Mouse (Mus musculus) bone marrow macrophage, adult 2 months (primary cell): ENCODE measurements around the gene Slc30a7. TPM values are rescaled to one million over a fixed set of nuclear protein-coding genes. Genes with fewer than 3 reads are reported as not detected.
A peak's percentile ranks its signal among the peaks of the same experiment; 100 is the strongest.

Experiments
- H3K27ac ChIP-seq: 2 replicates; pipeline ENCODE4 v1.5.1; 2012; ENCODE audit warnings: low read depth, low read length; ENCODE audit not compliant: insufficient read depth
- H3K4me1 ChIP-seq: 2 replicates; pipeline ENCODE4 v1.6.1; 2012; ENCODE audit warnings: low read length; ENCODE audit not compliant: control insufficient read depth, insufficient read depth
- H3K4me3 ChIP-seq: 2 replicates; pipeline ENCODE4 v1.5.1; 2012; ENCODE audit warnings: mild to moderate bottlenecking, low read length, moderate library complexity; ENCODE audit not compliant: insufficient read depth
- CTCF ChIP-seq: IDR thresholded peaks from 2 replicates; pipeline ENCODE4 v1.5.1; 2012; ENCODE audit warnings: low read depth, mild to moderate bottlenecking, low read length, moderate library complexity
- POLR2A ChIP-seq: IDR thresholded peaks from 2 replicates; pipeline ENCODE4 v1.6.1; 2012; ENCODE audit warnings: mild to moderate bottlenecking, low read depth, low read length, borderline replicate concordance
- polyA plus RNA-seq: library from polyadenylated mRNA; stranded (reverse); fragments of >200 nt; gene quantifications from 2 replicates; pipeline ENCODE4 v1.2.4, GENCODE M21; 2012; ENCODE audit not compliant: missing spikeins, insufficient read depth, insufficient read length

Gene Slc30a7
- polyA plus RNA-seq, 1 experiment: 38.7 TPM

DNA sequence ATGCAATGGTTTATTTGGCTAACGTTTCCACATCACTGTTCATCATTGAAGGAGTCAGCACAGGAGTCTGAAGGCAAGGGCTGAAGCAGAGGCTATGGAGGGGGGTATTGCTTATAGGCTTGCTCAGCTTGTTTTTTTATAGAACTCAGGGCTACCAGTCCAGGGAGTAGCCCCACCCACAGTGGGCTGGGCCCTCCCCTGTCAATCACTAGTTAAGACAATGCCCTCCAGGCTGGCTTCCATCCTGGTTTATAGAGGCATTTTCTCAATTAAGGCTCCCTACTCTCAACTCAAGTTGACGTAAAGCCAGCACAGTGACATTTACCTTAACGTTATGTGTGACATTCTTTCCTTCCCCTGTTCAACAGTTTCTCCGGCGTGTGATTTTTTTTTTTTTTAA lies 17.5 kb upstream of the Slc30a7 start:
- H3K4me3 ChIP-seq: no peak overlapping the region
- TF ChIP-seq POLR2A (no peak), CTCF (no peak)
- no peaks in the 10 kb centered on the region for H3K4me1 ChIP-seq
- no peak overlapping the region for H3K27ac ChIP-seq

DNA sequence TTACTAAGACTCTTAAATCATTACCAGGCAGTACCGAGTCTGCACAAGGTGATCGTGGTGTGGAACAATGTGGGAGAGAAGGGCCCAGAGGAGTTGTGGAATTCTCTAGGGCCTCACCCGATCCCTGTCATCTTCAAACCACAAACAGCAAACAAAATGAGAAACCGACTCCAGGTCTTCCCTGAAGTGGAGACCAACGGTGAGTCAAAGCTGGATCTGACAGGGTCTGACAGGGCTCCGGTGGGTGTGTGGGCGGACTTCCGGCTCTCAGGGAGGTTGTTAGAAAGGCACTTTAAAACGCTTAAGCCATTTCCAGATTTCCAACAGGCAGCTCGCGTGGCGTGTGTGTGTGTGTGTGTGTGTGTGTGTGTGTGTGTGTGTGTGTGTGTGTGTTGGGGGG lies 17.0 kb upstream of the Slc30a7 start:
- H3K4me1 ChIP-seq: no peaks in the 10 kb centered on the region
- no peak overlapping the region for H3K27ac ChIP-seq
- H3K4me3 ChIP-seq: no peak overlapping the region
- TF ChIP-seq POLR2A (no peak), CTCF (no peak)

DNA sequence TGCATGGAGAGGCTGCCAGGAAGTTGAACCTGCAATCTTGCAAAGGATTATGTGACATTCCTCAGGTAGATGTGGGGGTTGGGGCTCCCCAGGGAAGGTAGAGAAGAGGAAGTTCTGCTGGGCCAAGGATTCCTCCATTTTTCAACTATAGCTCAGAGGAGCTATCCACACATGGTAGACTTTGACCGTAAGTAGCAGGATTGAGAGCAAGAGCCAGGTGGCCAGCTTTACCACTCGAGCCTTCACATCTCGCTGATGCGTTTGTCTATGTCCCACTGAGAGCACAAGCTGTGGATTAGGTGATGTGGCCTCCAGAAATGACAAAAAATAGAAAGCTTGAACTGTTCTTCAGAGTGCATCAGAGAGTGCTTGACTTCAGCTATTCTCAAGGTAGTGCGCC lies 11.9 kb upstream of the Slc30a7 start:
- TF ChIP-seq CTCF (no peak), POLR2A (no peak)
- H3K4me3 ChIP-seq: no peak overlapping the region
- H3K27ac ChIP-seq: no peak overlapping the region
- no peaks in the 10 kb centered on the region for H3K4me1 ChIP-seq

DNA sequence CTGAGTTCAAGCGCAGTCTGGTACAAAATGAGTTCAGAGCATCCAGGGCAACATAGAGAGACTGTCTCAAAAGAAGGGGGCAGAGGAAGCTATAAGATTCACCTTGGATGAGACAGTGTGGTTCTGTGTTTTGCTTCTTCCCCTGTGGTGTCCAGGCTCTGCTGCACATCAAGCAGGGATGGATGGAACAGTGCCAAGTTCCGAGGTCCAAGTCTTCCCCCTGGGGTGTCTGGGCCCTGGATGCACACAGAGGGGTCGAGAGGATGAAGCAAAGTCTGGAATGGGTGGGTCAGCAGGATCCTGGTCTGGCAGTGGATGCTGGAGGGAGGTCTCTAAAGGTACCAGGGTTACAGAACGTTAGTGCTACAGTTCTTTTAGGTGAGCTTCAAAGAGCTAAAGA lies 11.4 kb upstream of the Slc30a7 start:
- Histone ChIP-seq H3K27ac (no peak overlapping the region), H3K4me1 (no peaks in the 10 kb centered on the region), H3K4me3 (no peak overlapping the region)
- TF ChIP-seq POLR2A: no peak
- no peak for TF ChIP-seq CTCF

DNA sequence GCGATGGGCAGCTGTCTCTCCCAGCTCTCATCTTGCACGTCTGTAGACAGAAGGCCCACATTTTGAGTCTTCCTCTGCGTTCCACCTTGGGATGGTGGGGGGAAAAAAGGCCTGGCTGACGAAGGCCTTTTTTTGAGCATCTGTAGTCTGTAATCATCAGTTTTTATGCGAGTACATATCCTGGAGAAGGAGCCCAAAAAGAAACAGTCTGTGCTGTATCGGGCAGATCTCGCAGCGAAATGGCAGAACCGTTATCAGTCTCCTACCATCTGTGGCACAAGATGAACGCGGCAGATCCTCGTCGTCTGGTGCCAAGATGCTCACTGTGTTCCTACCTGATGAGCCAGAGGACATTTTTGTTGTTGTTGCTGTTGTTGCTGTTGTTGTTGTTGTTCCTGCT lies 8.9 kb upstream of the Slc30a7 start:
- no peak overlapping the region for H3K27ac ChIP-seq

DNA sequence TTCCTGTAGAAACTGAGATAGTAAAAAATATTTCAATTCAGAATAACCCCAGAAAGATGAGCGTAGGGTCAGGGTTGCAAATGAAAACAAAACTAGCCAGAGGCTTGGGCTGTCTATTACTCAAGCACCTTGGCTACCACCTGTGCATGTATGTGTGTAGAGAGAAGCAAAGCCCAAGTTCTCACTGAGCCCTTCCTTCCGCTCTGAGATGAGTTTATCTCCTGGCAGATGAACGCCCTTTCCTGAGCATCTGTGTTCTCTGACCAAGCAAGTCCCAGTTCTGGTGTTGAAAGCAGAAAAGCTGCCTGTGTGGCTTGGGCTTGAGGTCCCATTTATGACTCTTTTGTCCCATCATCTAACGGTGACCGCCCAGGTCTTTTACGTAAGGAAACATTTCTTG lies 7.7 kb upstream of the Slc30a7 start:
- Histone ChIP-seq H3K4me1 (no peaks in the 10 kb centered on the region), H3K27ac (no peak overlapping the region), H3K4me3 (no peak overlapping the region)
- no peak for TF ChIP-seq CTCF
- TF ChIP-seq POLR2A: no peak

More for the DNA sequence above, 8.9 kb upstream of the Slc30a7 start:
- no peak overlapping the region for H3K4me3 ChIP-seq
- no peaks in the 10 kb centered on the region for H3K4me1 ChIP-seq
- TF ChIP-seq CTCF: no peak

DNA sequence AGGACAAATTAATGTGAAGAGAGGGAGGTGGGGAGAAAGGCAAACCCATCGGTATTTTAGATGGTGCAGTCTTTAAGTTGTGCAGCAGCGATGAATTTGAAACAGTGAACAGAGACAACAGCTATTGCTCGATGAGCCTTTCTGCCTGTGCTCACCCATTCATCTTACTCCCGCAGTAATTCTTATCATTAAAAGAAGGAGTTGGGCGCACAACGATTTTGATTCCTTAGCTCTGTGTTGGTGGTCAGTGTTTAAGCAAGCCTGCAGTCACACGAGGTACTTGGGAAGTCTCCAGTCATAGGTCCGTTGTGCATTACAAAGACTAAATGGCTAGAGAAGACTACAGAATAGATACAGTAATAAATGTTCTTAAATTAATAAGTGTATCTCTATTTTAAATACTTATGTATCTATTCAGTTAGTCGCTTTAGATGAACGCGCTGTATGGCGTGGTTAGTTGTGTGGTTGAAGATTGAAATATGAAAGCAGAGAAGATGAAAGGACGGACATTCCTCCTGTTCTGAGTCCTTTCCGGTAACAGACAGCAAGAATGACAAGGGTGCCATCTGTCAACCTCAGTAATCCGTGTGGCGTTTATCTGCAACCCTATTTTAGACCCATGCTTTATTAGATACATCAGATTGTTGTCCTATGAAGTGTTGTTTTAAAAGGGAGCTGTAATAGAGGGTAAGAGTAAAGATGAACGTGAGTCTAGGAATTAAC lies 2.6 kb upstream of the Slc30a7 start:
- Histone ChIP-seq H3K4me1 (peaks cover 6% of the 10 kb centered on the region; the same call in 1 of the 2 replicates), H3K27ac (no peak overlapping the region), H3K4me3 (no peak overlapping the region)
- no peak for TF ChIP-seq CTCF
- no peak for TF ChIP-seq POLR2A

DNA sequence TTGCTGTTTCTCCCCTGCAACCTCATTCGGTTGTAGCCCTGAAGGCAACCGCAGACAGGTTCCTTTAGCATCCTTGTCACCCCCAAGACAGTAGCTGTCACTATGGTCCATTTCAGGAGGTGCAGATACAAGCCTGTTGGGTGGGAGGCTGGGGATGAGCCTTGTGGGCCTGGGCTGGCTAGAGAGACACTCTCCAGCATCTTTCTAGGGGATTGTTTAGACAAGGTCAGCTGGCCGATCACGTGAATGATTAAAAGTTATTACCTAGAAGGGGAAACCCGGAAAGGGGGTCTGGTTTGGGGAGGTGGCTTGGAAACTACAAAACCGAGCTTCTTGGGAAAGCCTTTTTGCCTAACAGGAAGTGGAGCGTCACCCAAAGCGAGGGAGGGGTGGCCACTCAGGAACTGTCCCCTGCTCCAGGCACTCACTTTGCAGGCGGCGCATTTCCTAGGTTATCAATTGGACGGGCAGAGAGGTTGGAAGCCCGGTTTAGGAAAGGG lies 785 bp upstream of the Slc30a7 start:
- Histone ChIP-seq H3K4me1 (peaks cover 9% of the 10 kb centered on the region), H3K27ac (peak overlapping the region; percentile 58), H3K4me3 (peak overlapping the region; percentile 85)
- TF ChIP-seq POLR2A (no peak), CTCF (no peak)

DNA sequence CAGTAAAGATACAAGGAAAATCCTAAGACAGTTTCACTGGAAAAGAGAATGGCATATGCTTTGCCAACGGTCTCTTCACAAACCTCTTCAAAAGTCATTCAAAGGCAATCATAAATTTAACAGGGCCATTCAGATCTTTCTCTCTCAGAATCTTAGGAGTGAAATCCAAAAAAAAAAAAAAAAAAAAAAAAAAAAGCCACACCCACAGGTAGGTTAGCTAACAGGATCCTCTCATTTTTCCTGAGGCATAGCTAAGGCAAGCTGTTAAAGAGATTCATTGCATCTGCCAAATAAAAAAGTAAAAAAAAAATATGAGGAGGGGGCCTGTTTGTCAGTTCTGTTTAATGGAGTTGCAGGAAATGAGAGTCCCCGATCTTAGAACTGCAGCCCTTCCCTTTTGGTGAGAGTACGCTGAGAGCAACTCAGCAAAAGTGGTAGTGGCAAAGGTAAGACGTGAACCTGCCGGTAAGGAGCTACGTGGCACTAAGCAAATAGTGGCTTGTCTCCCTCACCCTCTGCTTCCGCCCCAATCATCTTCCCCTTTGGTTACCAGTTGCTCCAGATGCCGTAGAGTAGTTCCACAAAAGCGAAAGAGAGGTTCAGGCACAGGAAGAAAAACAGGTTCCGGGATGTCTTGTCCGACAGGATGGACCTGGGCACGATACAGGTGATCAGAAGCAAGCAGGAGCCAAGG lies 775 bp downstream of the Slc30a7 start:
- H3K4me1 ChIP-seq: peaks cover 9% of the 10 kb centered on the region
- peak overlapping the region; percentile 85 for H3K4me3 ChIP-seq
- H3K27ac ChIP-seq: peak overlapping the region; percentile 67
- TF ChIP-seq POLR2A (no peak), CTCF (no peak)

DNA sequence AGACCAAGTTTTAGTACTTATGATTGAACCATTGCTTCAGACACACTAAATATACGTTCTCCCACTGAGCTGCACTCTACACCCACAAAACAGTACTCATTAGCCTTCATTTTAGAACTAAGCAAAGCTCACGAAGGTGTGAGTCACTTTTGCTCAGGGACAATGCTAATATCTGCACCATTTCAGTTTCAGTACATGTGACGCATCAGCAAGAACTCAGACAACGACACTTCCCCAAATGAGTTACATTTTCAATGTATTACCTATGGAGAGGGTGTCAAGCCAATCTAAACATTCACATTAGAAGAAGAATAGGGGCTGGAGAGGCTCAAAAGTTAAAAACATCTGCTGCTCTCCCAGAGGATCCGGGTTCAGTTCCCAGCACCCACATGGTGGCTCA lies 10.3 kb downstream of the Slc30a7 start:
- H3K4me1 ChIP-seq: peaks cover 23% of the 10 kb centered on the region
- H3K27ac ChIP-seq: no peak overlapping the region
- no peak for TF ChIP-seq POLR2A
- TF ChIP-seq CTCF: no peak
- H3K4me3 ChIP-seq: no peak overlapping the region
